Mouse (Mus musculus) adrenal gland, postnatal 10 days (tissue): ENCODE measurements around the gene Clk3. TPM values are rescaled to one million over a fixed set of nuclear protein-coding genes. Genes with fewer than 3 reads are reported as not detected.
A peak's percentile ranks its signal among the peaks of the same experiment; 100 is the strongest.

Experiments used
- DNase-seq: peaks from one replicate; pipeline ENCODE4 v3.0.0; 2021; ENCODE audit warnings: mixed read lengths
- long read RNA-seq, 2 experiments: library from polyadenylated mRNA; stranded (forward); transcript quantifications; one replicate each; pipeline ENCODE4 v2.0.0; 2021
- total RNA-seq, 2 experiments: library from RNA; stranded (reverse); gene quantifications; 2 replicates each; pipeline ENCODE4 v1.2.3; 2021

Gene Clk3
- total RNA-seq, result 10 to 100 TPM; 65.3 to 79.1 TPM
- long read RNA-seq, experiment 1, transcript Clk3-201 (13 exons, 2,496 nt), result major isoform, 72 of 89 reads
- long read RNA-seq, experiment 1, partial matches to known transcripts, result 3 of 89 reads
- long read RNA-seq, experiment 1, other reads (novel, unspliced or antisense), result 12 of 89 reads
- long read RNA-seq, experiment 2, transcript Clk3-201 (13 exons, 2,496 nt), result major isoform, 32 of 49 reads
- long read RNA-seq, experiment 2, partial matches to known transcripts, result 8 of 49 reads
- long read RNA-seq, experiment 2, other reads (novel, unspliced or antisense), result 8 of 49 reads

GRCm38 (mm10) chr9:57765364-57766351 is at the start of gene Clk3:
Clk3 (minus strand) TSS chr9:57765860.
- DNase-seq, result peak; percentile 83

GRCm38 (mm10) chr9:57814866-57815265 is 49.2 kb upstream of the Clk3 start:
- DNase-seq, result no peak

- no peak for DNase-seq
Measured at GRCm38 (mm10) chr9:57814014-57814413, 48.4 kb upstream of the Clk3 start.

- DNase-seq, result no peak
Measured at GRCm38 (mm10) chr9:57811793-57812733, 46.4 kb upstream of the Clk3 start.

GRCm38 (mm10) chr9:57810691-57811090 is 45.0 kb upstream of the Clk3 start:
- DNase-seq, result no peak

- DNase-seq, result no peak
Measured at GRCm38 (mm10) chr9:57808771-57809310, 43.2 kb upstream of the Clk3 start.

GRCm38 (mm10) chr9:57807174-57807651 is 41.6 kb upstream of the Clk3 start:
- DNase-seq, result no peak

- DNase-seq, result no peak
Measured at GRCm38 (mm10) chr9:57806066-57806481, 40.4 kb upstream of the Clk3 start.

GRCm38 (mm10) chr9:57805087-57805737 is 39.6 kb upstream of the Clk3 start:
- DNase-seq, result no peak

GRCm38 (mm10) chr9:57803839-57804238 is 38.2 kb upstream of the Clk3 start:
- DNase-seq, result no peak

GRCm38 (mm10) chr9:57803047-57803446 is 37.4 kb upstream of the Clk3 start:
- DNase-seq, result no peak

GRCm38 (mm10) chr9:57800325-57800975 is 34.8 kb upstream of the Clk3 start:
- DNase-seq, result no peak

- DNase-seq, result peak; percentile 33
Measured at GRCm38 (mm10) chr9:57798725-57799253, 33.1 kb upstream of the Clk3 start.

- DNase-seq, result no peak
Measured at GRCm38 (mm10) chr9:57797456-57797855, 31.8 kb upstream of the Clk3 start.

- DNase-seq, result no peak
Measured at GRCm38 (mm10) chr9:57789733-57790132, 24.1 kb upstream of the Clk3 start.

- no peak for DNase-seq
Measured at GRCm38 (mm10) chr9:57782656-57783055, 17.0 kb upstream of the Clk3 start.

- DNase-seq, result no peak
Measured at GRCm38 (mm10) chr9:57775736-57776135, 10.1 kb upstream of the Clk3 start.

GRCm38 (mm10) chr9:57775026-57775425 is 9.4 kb upstream of the Clk3 start:
- no peak for DNase-seq

- DNase-seq, result no peak
Measured at GRCm38 (mm10) chr9:57774168-57774567, 8.5 kb upstream of the Clk3 start.

- DNase-seq, result no peak
Measured at GRCm38 (mm10) chr9:57773754-57774153, 8.1 kb upstream of the Clk3 start.
